ENCODE assay signal across 8 mouse cellular contexts in genomic region chr14:12151927-12152326, GRCm38 (mm10).
A peak's percentile ranks its signal among the peaks of the same experiment; 100 is the strongest.
DNase-seq lines count a peak whose midpoint lies in the region; ATAC-seq and TF ChIP-seq lines count a peak whose summit lies in the region.

No protein-coding gene starts in this region.

- peaks cover 5% of the 10 kb centered on the region for H3K4me1 ChIP-seq in heart, embryonic 12.5 days (replicated peaks)
- no peaks in the 10 kb centered on the region for H3K4me1 ChIP-seq in kidney, embryonic 14.5 days (ENCODE audit: control insufficient read depth, insufficient read depth, low read length)
- no peaks in the 10 kb centered on the region for H3K4me1 ChIP-seq in limb, embryonic 14.5 days (ENCODE audit: control insufficient read depth, insufficient read depth, low read length)
- no peaks in the 10 kb centered on the region for H3K4me1 ChIP-seq in neural tube, embryonic 13.5 days (replicated peaks)

- H3K27me3 ChIP-seq in heart, embryonic 12.5 days (replicated peaks): no peaks in the 10 kb centered on the region
- H3K27me3 ChIP-seq in kidney, embryonic 14.5 days (ENCODE audit: control insufficient read depth, insufficient read depth, low read length): no peaks in the 10 kb centered on the region
- H3K27me3 ChIP-seq in limb, embryonic 14.5 days (ENCODE audit: control insufficient read depth, insufficient read depth, low read length): no peaks in the 10 kb centered on the region
- no peaks in the 10 kb centered on the region for H3K27me3 ChIP-seq in neural tube, embryonic 13.5 days

- no peak for ATAC-seq in heart, embryonic 12.5 days (ENCODE audit: insufficient number of reproducible peaks, low FRiP score)
- peak; percentile 56; the same call in 1 of the 2 replicates for ATAC-seq in kidney, embryonic 14.5 days (ENCODE audit: low FRiP score, low TSS enrichment)
- ATAC-seq in limb, embryonic 14.5 days (ENCODE audit: low FRiP score, low read depth): peak; percentile 63
- peak; percentile 89 for ATAC-seq in neural tube, embryonic 13.5 days (ENCODE audit: low read depth)

- H3K9ac ChIP-seq in heart, embryonic 12.5 days: no peak overlapping the region
- H3K9ac ChIP-seq in kidney, embryonic 14.5 days (ENCODE audit: low read depth, low read length): no peak overlapping the region
- H3K9ac ChIP-seq in limb, embryonic 14.5 days (ENCODE audit: low read depth, low read length, severe bottlenecking): no peak overlapping the region
- H3K9ac ChIP-seq in neural tube, embryonic 13.5 days: no peak overlapping the region

- peak; percentile 65 to 77 for DNase-seq in heart, postnatal 10 days
- DNase-seq in cerebellum, adult 8-10 months: peak; percentile 59
- peak; percentile 63 for DNase-seq in forelimb bud, embryonic 11.5 days (ENCODE audit: low read depth, low spot score)
- peak; percentile 68 for DNase-seq in limb, embryonic 14.5 days (ENCODE audit: low spot score)
- no peak for DNase-seq in spleen, postnatal 4 days (ENCODE audit: low spot score in 2 of 2)

- WGBS in heart, embryonic 12.5 days: 49% methylated on average over 3 of the region's 3 CpGs
- 46% methylated on average over 3 of the region's 3 CpGs for WGBS in kidney, embryonic 14.5 days
- 43% methylated on average over 3 of the region's 3 CpGs for WGBS in limb, embryonic 14.5 days
- WGBS in neural tube, embryonic 13.5 days: 44% methylated on average over 3 of the region's 3 CpGs

- no peaks in the 10 kb centered on the region for H3K9me3 ChIP-seq in heart, embryonic 12.5 days (replicated peaks)
- no peaks in the 10 kb centered on the region for H3K9me3 ChIP-seq in kidney, embryonic 14.5 days (ENCODE audit: control insufficient read depth, low read length)
- no peaks in the 10 kb centered on the region for H3K9me3 ChIP-seq in limb, embryonic 14.5 days (ENCODE audit: control insufficient read depth, low read length)
- H3K9me3 ChIP-seq in neural tube, embryonic 13.5 days: no peaks in the 10 kb centered on the region

- H3K4me3 ChIP-seq in heart, embryonic 12.5 days: no peak overlapping the region
- no peak overlapping the region for H3K4me3 ChIP-seq in kidney, embryonic 14.5 days (ENCODE audit: low read length)
- H3K4me3 ChIP-seq in limb, embryonic 14.5 days (replicated peaks; ENCODE audit: low read length): no peak overlapping the region
- H3K4me3 ChIP-seq in neural tube, embryonic 13.5 days: no peak overlapping the region

- TF ChIP-seq POLR2A in limb, embryonic 14.5 days (IDR thresholded peaks at IDR 0.05; ENCODE audit: borderline replicate concordance, extremely low read depth, insufficient read depth, insufficient read length): no peak

- no peak overlapping the region for H3K27ac ChIP-seq in heart, embryonic 12.5 days (ENCODE audit: poor library complexity, severe bottlenecking)
- H3K27ac ChIP-seq in kidney, embryonic 14.5 days (ENCODE audit: low read depth, low read length): no peak overlapping the region
- H3K27ac ChIP-seq in limb, embryonic 14.5 days (replicated peaks; ENCODE audit: low read depth, low read length): no peak overlapping the region
- H3K27ac ChIP-seq in neural tube, embryonic 13.5 days (replicated peaks): no peak overlapping the region

- intact Hi-C loops in heart, postnatal 10 days (cut with DNase I): loop anchor here (1.0 to 5.0 kb wide), 2 partner anchors 180 to 379 kb away; no protein-coding TSS in a partner anchor

- H3K36me3 ChIP-seq in heart, embryonic 12.5 days: peaks cover 5% of the 10 kb centered on the region; the same call in 1 of the 2 replicates
- peaks cover 5% of the 10 kb centered on the region; the same call in 1 of the 2 replicates for H3K36me3 ChIP-seq in kidney, embryonic 14.5 days (ENCODE audit: control insufficient read depth, insufficient read depth, low read length)
- no peaks in the 10 kb centered on the region for H3K36me3 ChIP-seq in limb, embryonic 14.5 days (ENCODE audit: control insufficient read depth, insufficient read depth, low read length)
- H3K36me3 ChIP-seq in neural tube, embryonic 13.5 days: no peaks in the 10 kb centered on the region

- H3K4me2 ChIP-seq in heart, embryonic 12.5 days: no peak overlapping the region
- no peak overlapping the region for H3K4me2 ChIP-seq in kidney, embryonic 14.5 days (replicated peaks; ENCODE audit: low read depth, low read length)
- H3K4me2 ChIP-seq in limb, embryonic 14.5 days (replicated peaks; ENCODE audit: low read depth, low read length, severe bottlenecking): no peak overlapping the region
- H3K4me2 ChIP-seq in neural tube, embryonic 13.5 days: no peak overlapping the region

Comparison
In these comparisons a context has a peak if more than half of its experiments do, and no peak if none do; other contexts are left out.
1. DNase-seq: peak in heart, postnatal 10 days (2 of 2), cerebellum, adult 8-10 months (single experiment), forelimb bud, embryonic 11.5 days (single experiment) and limb, embryonic 14.5 days (single experiment); none in spleen, postnatal 4 days (0 of 2).